Mouse (Mus musculus) intestine, postnatal 0 days (tissue): Measurements from ENCODE around the gene Qtrt2. TPM values are rescaled to one million over a fixed set of nuclear protein-coding genes. Genes with fewer than 3 reads are reported as not detected.

Experiments used
- ATAC-seq: fragments of 200-750 bp; cut with Nextera tagmentation; 2 replicates; pipeline ENCODE4 v1.8.0; 2017; ENCODE audit warnings: mild to moderate bottlenecking, moderate TSS enrichment, moderate library complexity
- H3K27ac ChIP-seq: fragments of 300-500 bp; sonication (generic); 2 replicates; pipeline ENCODE4 v1.5.1; 2014; ENCODE audit warnings: mild to moderate bottlenecking, low read depth, low read length, moderate library complexity
- H3K27me3 ChIP-seq: fragments of 300-500 bp; sonication (generic); replicated peaks from 2 replicates; pipeline ENCODE4 v1.6.1; 2014; ENCODE audit warnings: low read length, mixed read lengths; ENCODE audit not compliant: control insufficient read depth, insufficient read depth
- H3K36me3 ChIP-seq: fragments of 300-500 bp; sonication (generic); 2 replicates; pipeline ENCODE4 v1.6.1; 2014; ENCODE audit warnings: mild to moderate bottlenecking, moderate library complexity; ENCODE audit not compliant: control insufficient read depth, insufficient read depth
- H3K4me1 ChIP-seq: fragments of 300-500 bp; sonication (generic); replicated peaks from 2 replicates; pipeline ENCODE4 v1.6.1; 2014; ENCODE audit warnings: antibody characterized with exemption, low read length, mixed read lengths; ENCODE audit not compliant: control insufficient read depth, insufficient read depth
- H3K4me2 ChIP-seq: fragments of 300-500 bp; sonication (generic); replicated peaks from 2 replicates; pipeline ENCODE4 v1.6.1; 2014; ENCODE audit warnings: low read depth, mild to moderate bottlenecking, moderate library complexity
- H3K4me3 ChIP-seq: fragments of 300-500 bp; sonication (generic); 2 replicates; pipeline ENCODE4 v1.5.1; 2014; ENCODE audit warnings: low read depth, low read length
- H3K9ac ChIP-seq: fragments of 300-500 bp; sonication (generic); 2 replicates; pipeline ENCODE4 v1.6.1; 2014; ENCODE audit warnings: mild to moderate bottlenecking, low read depth, low read length
- H3K9me3 ChIP-seq: fragments of 300-500 bp; sonication (generic); 2 replicates; pipeline ENCODE4 v1.6.1; 2016; ENCODE audit warnings: mixed run types; ENCODE audit not compliant: control insufficient read depth
- CTCF ChIP-seq: sonication (generic); IDR thresholded peaks from 2 replicates; pipeline ENCODE4 v1.5.1; 2016; ENCODE audit warnings: low read depth, mild to moderate bottlenecking, control low read depth, antibody characterized with exemption, moderate library complexity
- WGBS: fragments of 180-500 bp; shearing (Covaris S2); extraction: QIAGEN DNeasy Blood & Tissue Kit; methylation state at CpG from one replicate; pipeline ENCODE4 v1.1.7; 2014; 5-methylcytosine and 5-hydroxymethylcytosine counted together
- polyA plus RNA-seq: library from polyadenylated mRNA; unstranded; fragments of >200 nt; fragmentation: Nextera tagmentation; extraction: Ambion mirVana; gene quantifications from 2 replicates; pipeline ENCODE4 v1.2.1, GENCODE M21; 2015

Gene Qtrt2
- polyA plus RNA-seq, 1 experiment from 2014 or later, result 7.0 TPM

DNA sequence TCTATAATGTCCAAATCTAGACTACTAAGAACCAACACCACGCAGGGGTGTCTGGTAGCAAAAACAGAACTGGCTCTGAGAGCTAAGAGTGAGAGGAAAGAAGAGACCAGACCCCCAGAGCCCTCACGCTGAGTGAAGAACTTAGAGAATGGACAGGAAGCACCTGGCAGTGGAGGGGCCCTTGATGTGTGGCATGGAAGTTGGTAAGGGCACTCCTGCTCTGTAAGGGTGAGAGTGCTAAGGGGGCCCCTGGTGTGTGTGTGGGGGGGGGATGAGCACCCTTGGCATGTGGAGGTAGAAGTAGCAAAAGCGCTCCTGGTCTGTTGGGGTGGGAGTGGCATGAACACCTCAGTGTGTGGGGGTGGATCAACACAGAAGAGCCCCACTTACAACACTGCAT, 43.8 kb upstream of the Qtrt2 start:
- TF ChIP-seq CTCF, result no peak
- Histone ChIP-seq H3K27ac (no peak overlapping the region), H3K4me3 (no peak overlapping the region), H3K4me1 (no peaks in the 10 kb centered on the region), H3K9me3 (no peaks in the 10 kb centered on the region), H3K27me3 (no peaks in the 10 kb centered on the region), H3K9ac (no peak overlapping the region), H3K36me3 (no peaks in the 10 kb centered on the region), H3K4me2 (no peak overlapping the region)
- ATAC-seq, result no peak
- 87% methylated on average over 3 of the region's 3 CpGs for WGBS

DNA sequence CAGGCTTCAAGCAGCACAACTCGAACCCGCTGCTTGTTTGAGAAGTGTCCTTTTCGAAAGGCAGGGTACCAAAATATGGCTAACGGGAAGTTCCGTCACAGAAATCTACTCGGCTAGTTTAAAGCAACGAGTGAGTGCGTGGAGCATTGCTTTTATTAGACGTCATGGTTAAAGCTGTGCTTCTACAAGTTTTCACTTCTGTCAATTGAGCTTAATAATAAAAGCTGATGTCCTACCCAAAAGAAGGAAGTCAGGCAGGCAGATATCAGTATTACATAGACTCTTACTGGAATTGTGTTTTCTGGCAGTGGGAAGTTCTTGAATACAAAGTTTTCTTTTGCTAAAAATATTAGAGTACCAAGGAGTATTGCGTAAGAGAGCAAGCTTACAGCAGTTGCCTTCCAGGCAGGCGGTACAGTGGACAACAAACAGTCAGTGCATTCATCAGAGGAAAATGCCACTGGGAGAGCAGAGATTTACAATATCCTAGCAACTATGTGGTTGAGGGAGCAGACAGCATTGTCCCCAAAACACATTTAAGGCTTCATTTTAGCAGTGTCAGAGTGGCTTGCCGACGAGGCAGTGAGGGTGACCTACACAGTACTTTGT, 39.3 kb upstream of the Qtrt2 start:
- Histone ChIP-seq H3K36me3 (peaks cover 7% of the 10 kb centered on the region; the same call in 1 of the 2 replicates), H3K27me3 (no peaks in the 10 kb centered on the region), H3K4me3 (no peak overlapping the region), H3K4me1 (no peaks in the 10 kb centered on the region), H3K9me3 (no peaks in the 10 kb centered on the region), H3K9ac (no peak overlapping the region), H3K27ac (no peak overlapping the region), H3K4me2 (no peak overlapping the region)
- WGBS, result 86% methylated on average over 13 of the region's 13 CpGs
- no peak for TF ChIP-seq CTCF
- no peak for ATAC-seq

DNA sequence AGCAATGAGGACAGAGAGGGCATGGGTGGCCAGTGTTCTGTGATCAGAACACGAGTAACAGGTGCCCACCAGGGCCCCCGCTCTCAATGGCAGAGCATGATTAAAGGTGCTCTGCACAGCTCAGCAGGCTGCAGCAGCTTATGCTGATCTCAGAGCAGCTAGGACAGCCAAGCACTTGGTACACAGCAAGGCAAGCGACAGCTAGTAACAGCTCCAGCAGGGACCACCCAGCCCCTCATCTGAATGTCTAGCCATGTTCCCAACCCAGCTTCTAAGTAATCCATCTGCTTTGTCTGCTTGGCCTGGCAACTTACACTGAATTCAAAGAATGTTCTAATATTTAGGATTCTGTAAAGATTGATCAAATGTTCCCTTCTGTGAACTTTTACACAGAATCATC, 37.2 kb upstream of the Qtrt2 start:
- Histone ChIP-seq H3K36me3 (peaks cover 7% of the 10 kb centered on the region; the same call in 1 of the 2 replicates), H3K27ac (no peak overlapping the region), H3K9ac (no peak overlapping the region), H3K27me3 (no peaks in the 10 kb centered on the region), H3K4me3 (no peak overlapping the region), H3K9me3 (no peaks in the 10 kb centered on the region), H3K4me2 (no peak overlapping the region), H3K4me1 (no peaks in the 10 kb centered on the region)
- WGBS, result 81% methylated on average over 3 of the region's 3 CpGs
- no peak for TF ChIP-seq CTCF
- ATAC-seq, result no peak

DNA sequence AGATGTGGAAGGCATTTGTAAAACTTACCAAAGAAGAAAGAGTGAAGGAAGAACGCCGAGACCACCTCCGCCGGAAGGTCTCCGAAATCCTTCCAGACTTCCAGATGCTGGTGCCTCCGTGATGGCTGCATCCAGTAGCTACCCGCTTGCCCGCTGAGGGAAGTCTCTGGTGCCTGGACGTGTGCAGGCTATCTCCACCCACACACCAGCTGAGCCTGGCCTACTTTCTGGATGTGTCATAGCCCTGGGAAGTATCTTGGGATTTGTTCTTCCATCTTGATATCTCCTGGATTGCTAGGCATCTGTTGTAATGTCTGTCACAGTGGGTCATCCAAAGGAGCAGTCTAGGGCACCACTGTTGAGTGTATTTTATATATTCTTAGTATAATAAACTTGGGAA, 36.7 kb upstream of the Qtrt2 start:
- Histone ChIP-seq H3K9me3 (no peaks in the 10 kb centered on the region), H3K4me3 (no peak overlapping the region), H3K4me1 (no peaks in the 10 kb centered on the region), H3K27ac (no peak overlapping the region), H3K36me3 (peaks cover 7% of the 10 kb centered on the region; the same call in 1 of the 2 replicates), H3K4me2 (no peak overlapping the region), H3K27me3 (no peaks in the 10 kb centered on the region), H3K9ac (no peak overlapping the region)
- TF ChIP-seq CTCF, result no peak
- no peak for ATAC-seq
- 96% methylated on average over 9 of the region's 9 CpGs for WGBS

DNA sequence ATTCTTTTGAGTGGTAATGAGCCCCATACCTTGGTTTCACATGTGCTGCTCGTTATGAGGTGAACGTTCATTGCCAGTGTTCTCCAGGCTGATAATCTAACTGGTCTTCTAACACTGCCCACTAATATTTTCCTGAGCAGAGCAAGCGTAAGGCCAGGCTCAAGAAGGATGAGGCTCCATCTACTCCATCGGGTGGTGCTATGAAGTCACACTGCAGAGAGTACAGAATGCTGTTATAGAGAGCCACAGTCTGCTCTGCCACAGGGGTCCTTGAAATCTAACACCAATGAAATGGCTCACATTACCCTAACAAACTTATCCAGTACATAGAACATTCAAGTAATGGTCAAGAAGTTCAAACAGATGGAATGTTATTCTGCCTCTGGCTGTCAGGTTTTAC, 31.4 kb upstream of the Qtrt2 start:
- no peak overlapping the region for H3K9ac ChIP-seq
- no peak overlapping the region for H3K27ac ChIP-seq
- TF ChIP-seq CTCF, result no peak
- no peaks in the 10 kb centered on the region for H3K4me1 ChIP-seq
- H3K36me3 ChIP-seq, result no peaks in the 10 kb centered on the region
- ATAC-seq, result no peak
- H3K27me3 ChIP-seq, result no peaks in the 10 kb centered on the region
- H3K4me3 ChIP-seq, result no peak overlapping the region
- WGBS, result 89% methylated on average over 4 of the region's 4 CpGs
- H3K9me3 ChIP-seq, result no peaks in the 10 kb centered on the region
- no peak overlapping the region for H3K4me2 ChIP-seq

DNA sequence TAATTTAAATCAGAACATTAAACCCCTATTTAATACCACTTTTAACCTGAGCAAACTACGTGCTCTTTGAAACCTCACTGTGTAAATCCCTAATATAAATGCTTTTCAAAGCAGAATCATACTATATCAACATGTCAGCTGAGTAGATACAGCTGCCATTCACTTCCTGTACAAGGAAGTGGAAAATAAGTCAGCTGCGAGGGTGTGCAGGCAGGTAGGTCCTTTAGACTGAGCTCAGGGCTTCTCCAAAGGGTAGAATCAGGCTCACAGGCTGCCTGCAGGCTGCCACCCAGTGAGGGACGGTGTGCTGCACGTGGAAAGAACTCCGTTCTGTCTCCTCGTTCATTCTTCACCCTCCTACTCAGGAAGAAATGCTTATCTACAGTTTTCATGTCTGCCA, 28.3 kb upstream of the Qtrt2 start:
- TF ChIP-seq CTCF, result no peak
- H3K27me3 ChIP-seq, result no peaks in the 10 kb centered on the region
- H3K9me3 ChIP-seq, result no peaks in the 10 kb centered on the region
- no peak for ATAC-seq
- H3K4me3 ChIP-seq, result no peak overlapping the region
- H3K36me3 ChIP-seq, result no peaks in the 10 kb centered on the region; the same call in 1 of the 2 replicates
- H3K27ac ChIP-seq, result no peak overlapping the region
- H3K4me2 ChIP-seq, result no peak overlapping the region
- 65% methylated on average over 6 of the region's 6 CpGs for WGBS
- H3K9ac ChIP-seq, result no peak overlapping the region
- H3K4me1 ChIP-seq, result no peaks in the 10 kb centered on the region

DNA sequence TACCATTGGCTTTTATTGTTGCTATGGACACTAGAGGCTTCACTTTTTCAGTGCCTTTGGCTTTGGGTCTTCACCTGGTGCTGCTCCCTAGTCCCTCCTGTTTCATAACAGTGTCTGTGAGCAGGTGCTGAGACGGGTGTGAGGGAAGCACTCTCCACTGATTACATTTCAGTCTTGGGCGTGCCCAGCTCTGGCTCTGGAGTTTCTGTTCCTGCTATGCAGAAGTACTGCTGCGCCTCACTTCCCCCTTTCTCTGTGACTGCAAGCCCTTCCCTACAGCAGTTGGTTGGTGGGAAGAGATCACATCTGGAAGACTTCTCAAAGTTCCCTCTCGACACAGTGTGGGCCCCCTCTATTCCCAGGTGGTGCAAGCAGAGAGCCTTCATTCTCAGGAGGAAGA, 25.0 kb upstream of the Qtrt2 start:
- no peak overlapping the region for H3K4me2 ChIP-seq
- H3K9me3 ChIP-seq, result no peaks in the 10 kb centered on the region
- H3K9ac ChIP-seq, result no peak overlapping the region
- ATAC-seq, result no peak; the same call in 1 of the 2 replicates
- H3K27me3 ChIP-seq, result no peaks in the 10 kb centered on the region
- H3K36me3 ChIP-seq, result no peaks in the 10 kb centered on the region; the same call in 1 of the 2 replicates
- TF ChIP-seq CTCF, result no peak
- WGBS, result 49% methylated on average over 4 of the region's 4 CpGs
- no peak overlapping the region for H3K27ac ChIP-seq
- H3K4me3 ChIP-seq, result no peak overlapping the region
- no peaks in the 10 kb centered on the region for H3K4me1 ChIP-seq
